Mouse (Mus musculus) embryonic fibroblast, embryonic 13.5 days (primary cell): ENCODE results near the gene Zfp524.

Experiments
- CTCF ChIP-seq: IDR thresholded peaks from 2 replicates; pipeline ENCODE4 v1.5.1; 2011; ENCODE audit warnings: mild to moderate bottlenecking, control low read depth, low read length, moderate library complexity, borderline replicate concordance; ENCODE audit not compliant: insufficient read depth
- POLR2A ChIP-seq: IDR thresholded peaks from 2 replicates; pipeline ENCODE4 v1.6.1; 2011; ENCODE audit warnings: low read depth, mild to moderate bottlenecking, control low read depth, low read length, moderate library complexity

DNA sequence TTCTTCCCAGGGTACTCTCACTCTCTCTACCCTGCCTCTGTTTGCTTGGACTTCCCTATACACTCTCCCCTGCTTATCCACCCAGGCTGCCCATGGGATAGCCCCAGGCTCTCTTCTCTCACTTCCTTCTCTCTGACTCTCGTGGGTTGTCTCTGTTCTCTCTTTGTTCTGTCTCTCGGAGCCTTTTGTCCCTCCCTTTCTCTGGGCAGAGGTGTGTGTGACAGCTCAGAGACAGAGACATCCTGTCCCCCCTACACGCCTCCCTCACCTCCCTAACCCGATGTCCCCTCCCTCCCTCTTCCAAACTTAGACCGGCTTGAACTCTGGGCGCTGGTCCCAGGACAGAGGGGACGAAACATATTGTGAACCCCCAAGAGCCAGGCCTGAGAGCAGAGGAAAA lies 42.5 kb upstream of the Zfp524 start:
- TF ChIP-seq CTCF (no peak), POLR2A (no peak)
